Comparison of ENCODE assay signal across 8 mouse cellular contexts in genomic region chr13:23581408-23582218, GRCm38 (mm10). TPM values are rescaled to one million over a fixed set of nuclear protein-coding genes. Genes with fewer than 3 reads are reported as not detected.
DNase-seq lines count a peak whose midpoint lies in the region; ATAC-seq and TF ChIP-seq lines count a peak whose summit lies in the region.

TSS of gene Hist1h4d (plus strand) at chr13:23581598.

- peak within 1 kb of the TSS; percentile 59 for H3ac ChIP-seq in C2C12 (ENCODE audit: control insufficient read depth, insufficient read length, low read depth)

- H3K79me3 ChIP-seq in C2C12 (ENCODE audit: low read depth) = no peaks in the 10 kb centered on the region

- peak within 1 kb of the TSS; percentile 65 for H3K27ac ChIP-seq in heart, embryonic 12.5 days (ENCODE audit: poor library complexity, severe bottlenecking)
- peak within 1 kb of the TSS; percentile 100 for H3K27ac ChIP-seq in liver, embryonic 12.5 days
- H3K27ac ChIP-seq in stomach, embryonic 15.5 days = peak within 1 kb of the TSS; percentile 86

- peak within 1 kb of the TSS; percentile 69 for H3K9ac ChIP-seq in heart, embryonic 12.5 days
- H3K9ac ChIP-seq in liver, embryonic 12.5 days = peak within 1 kb of the TSS; percentile 86
- H3K9ac ChIP-seq in stomach, embryonic 15.5 days = peak within 1 kb of the TSS; percentile 46

- H3K4me2 ChIP-seq in heart, embryonic 12.5 days = peak within 1 kb of the TSS; percentile 71
- H3K4me2 ChIP-seq in liver, embryonic 12.5 days = peak within 1 kb of the TSS; percentile 78
- H3K4me2 ChIP-seq in stomach, embryonic 15.5 days = peak within 1 kb of the TSS; percentile 75

- peak; percentile 96 for DNase-seq in brain, embryonic 18.5 days (ENCODE audit: low read depth, low spot score)
- DNase-seq in kidney, postnatal 10 days = peak; percentile 94
- peak; percentile 96 for DNase-seq in natural killer cell, adult 2 months (ENCODE audit: low spot score in 2 of 2)

- no peaks in the 10 kb centered on the region for H3K36me3 ChIP-seq in C2C12 (ENCODE audit: control insufficient read depth, insufficient read depth)
- no peaks in the 10 kb centered on the region for H3K36me3 ChIP-seq in heart, embryonic 12.5 days
- H3K36me3 ChIP-seq in liver, embryonic 12.5 days = no peaks in the 10 kb centered on the region
- H3K36me3 ChIP-seq in stomach, embryonic 15.5 days = no peaks in the 10 kb centered on the region

- no peak for TF ChIP-seq CTCF in C2C12 (IDR thresholded peaks at IDR 0.05; ENCODE audit: control insufficient read depth, insufficient read depth, insufficient read length)

- peaks cover 24% of the 10 kb centered on the region for H3K4me1 ChIP-seq in heart, embryonic 12.5 days (replicated peaks)
- peaks cover 64% of the 10 kb centered on the region for H3K4me1 ChIP-seq in liver, embryonic 12.5 days
- peaks cover 12% of the 10 kb centered on the region; the same call in 1 of the 2 replicates for H3K4me1 ChIP-seq in stomach, embryonic 15.5 days

- no peaks in the 10 kb centered on the region for H3K79me2 ChIP-seq in C2C12 (ENCODE audit: control insufficient read depth, insufficient read depth)

- no peaks in the 10 kb centered on the region for H3K27me3 ChIP-seq in C2C12 (ENCODE audit: control insufficient read depth, insufficient read depth, insufficient read length)
- no peaks in the 10 kb centered on the region for H3K27me3 ChIP-seq in heart, embryonic 12.5 days (replicated peaks)
- H3K27me3 ChIP-seq in liver, embryonic 12.5 days (replicated peaks) = no peaks in the 10 kb centered on the region
- H3K27me3 ChIP-seq in stomach, embryonic 15.5 days (replicated peaks) = no peaks in the 10 kb centered on the region

- WGBS in heart, embryonic 12.5 days = under 1% methylated on average over 43 of the region's 43 CpGs
- WGBS in liver, embryonic 12.5 days (ENCODE audit: insufficient replicate concordance) = under 1% methylated on average over 43 of the region's 43 CpGs
- WGBS in stomach, embryonic 15.5 days = under 1% methylated on average over 43 of the region's 43 CpGs

- peak; percentile 59 for ATAC-seq in erythroid progenitor cell, adult 5-6 weeks (replicated peaks; ENCODE audit: low FRiP score, poor library complexity, severe bottlenecking)
- peak; percentile 88 for ATAC-seq in heart, embryonic 12.5 days (ENCODE audit: insufficient number of reproducible peaks, low FRiP score)
- peak; percentile 84 for ATAC-seq in liver, embryonic 12.5 days
- ATAC-seq in stomach, embryonic 15.5 days (ENCODE audit: insufficient read depth, low FRiP score, low read depth) = peak; percentile 91

- H3K4me3 ChIP-seq in C2C12 (ENCODE audit: insufficient read depth, poor library complexity, severe bottlenecking) = peak within 1 kb of the TSS; percentile 22
- peak within 1 kb of the TSS; percentile 45 for H3K4me3 ChIP-seq in heart, embryonic 12.5 days
- H3K4me3 ChIP-seq in liver, embryonic 12.5 days = peak within 1 kb of the TSS; percentile 58
- H3K4me3 ChIP-seq in stomach, embryonic 15.5 days (replicated peaks) = peak within 1 kb of the TSS; percentile 50

- no peaks in the 10 kb centered on the region for H3K9me3 ChIP-seq in heart, embryonic 12.5 days (replicated peaks)
- H3K9me3 ChIP-seq in liver, embryonic 12.5 days (replicated peaks) = no peaks in the 10 kb centered on the region
- no peaks in the 10 kb centered on the region for H3K9me3 ChIP-seq in stomach, embryonic 15.5 days

TF ChIP-seq in C2C12, 6 proteins besides CTCF, POLR2A, EP300 and RAD21:
- TF ChIP-seq MYOD1 (IDR thresholded peaks at IDR 0.05; ENCODE audit: control insufficient read depth, insufficient read length, low read depth) (no peak), MYOG (IDR thresholded peaks at IDR 0.05; ENCODE audit: control insufficient read depth, extremely low read depth, insufficient read length) (no peak), MAX (IDR thresholded peaks at IDR 0.05) (peak; percentile 44), FOSL1 (IDR thresholded peaks at IDR 0.05; ENCODE audit: insufficient read depth, low read length, poor library complexity, severe bottlenecking) (no peak), CEBPB (IDR thresholded peaks at IDR 0.05; ENCODE audit: low read depth) (peak; percentile 51)

RNA-seq across cellular contexts. Expression of gene Hist1h4d, which starts in this region (rescaled TPM):
- polyA plus RNA-seq in C2C12 (2012; fragmentation: generic; extraction: Trizol) = 2.8 TPM
- 1,614 and 1,995 TPM in 2 replicates for total RNA-seq in erythroid progenitor cell, adult 5-6 weeks (2015; ENCODE audit: low replicate concordance)
- total RNA-seq in erythroid progenitor cell, adult 5-6 weeks (2017; ENCODE audit: low replicate concordance) = 2,133 and 2,242 TPM in 2 replicates
- 43.5 and 46.9 TPM in 2 replicates for polyA plus RNA-seq in heart, embryonic 12.5 days (2016; fragmentation: Nextera tagmentation; extraction: Ambion mirVana)
- 128 and 134 TPM in 2 replicates for polyA plus RNA-seq in liver, embryonic 12.5 days (2016; fragmentation: Nextera tagmentation; extraction: Ambion mirVana)
- 117 and 130 TPM in 2 replicates for polyA plus RNA-seq in stomach, embryonic 15.5 days (2015; fragmentation: Nextera tagmentation; extraction: Ambion mirVana)

Comparison
In these comparisons a context has a peak if more than half of its experiments do, and no peak if none do; other contexts are left out.
1. Peak in every context shown above with its lines: DNase-seq, ATAC-seq, H3K4me3 ChIP-seq and H3K27ac ChIP-seq.
2. RNA of gene Hist1h4d (polyA plus RNA-seq): 128 to 134 TPM in liver, embryonic 12.5 days, 117 to 130 TPM in stomach, embryonic 15.5 days and 43.5 to 46.9 TPM in heart, embryonic 12.5 days; 2.8 TPM in C2C12 (single experiment); every median in the first group is over 10 times any median in the second.